Mouse (Mus musculus) left cerebral cortex, adult 2 months (tissue): ENCODE measurements at regions not wholly inside any gene's neighbourhood (a gene's known extent, or its start where the extent isn't known, plus 50 kb on each side); places are given as distances from the start of the nearest gene placed in this dataset.

ENCODE experiments used
- DNase-seq, 2 experiments: peaks; one replicate each; pipeline ENCODE4 v3.0.0; 2021 to 2022; ENCODE audit warnings: low spot score in 2 of 2, mixed read lengths in 1 of 2; ENCODE audit errors: extremely low spot score in 1 of 2
- H3K27ac ChIP-seq: fragments of 200-600 bp; 2 replicates; pipeline ENCODE4 v1.8.1; 2022
- H3K4me3 ChIP-seq: fragments of 200-600 bp; 2 replicates; pipeline ENCODE4 v1.8.1; 2022
- CTCF ChIP-seq: fragments of 200-600 bp; IDR thresholded peaks from 2 replicates; pipeline ENCODE4 v1.8.1; 2022; ENCODE audit warnings: antibody characterized with exemption, mild to moderate bottlenecking, moderate library complexity
- intact Hi-C: fragments of 180-260 bp; cut with DNase I; formaldehyde crosslinking; loops from one replicate; pipeline ENCODE4 v1.15.1; 2025

DNA sequence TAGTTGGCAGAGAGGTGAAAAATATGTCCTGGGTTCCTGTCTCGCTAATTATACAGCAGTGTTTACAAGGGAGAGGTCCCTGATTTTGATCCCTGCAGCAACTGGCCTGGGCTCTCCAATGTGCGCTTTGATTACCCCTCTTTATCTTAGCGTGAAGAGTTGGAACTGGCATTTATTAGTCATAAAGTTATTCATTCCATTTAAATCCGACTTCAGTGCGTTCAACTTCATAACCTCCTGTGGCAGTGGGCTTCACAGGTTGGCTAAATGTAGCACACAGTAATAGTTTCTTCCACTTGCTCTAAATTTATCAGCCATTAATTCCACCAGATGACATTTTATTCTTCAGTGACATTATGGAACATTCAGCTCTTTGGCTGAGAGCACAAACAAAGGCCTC is 113.0 kb upstream of the Hmgn3 start:
- H3K27ac ChIP-seq = no peak overlapping the region
- DNase-seq = no peak
- TF ChIP-seq CTCF = no peak
- no peak overlapping the region for H3K4me3 ChIP-seq
- intact Hi-C loops = no loop called here

DNA sequence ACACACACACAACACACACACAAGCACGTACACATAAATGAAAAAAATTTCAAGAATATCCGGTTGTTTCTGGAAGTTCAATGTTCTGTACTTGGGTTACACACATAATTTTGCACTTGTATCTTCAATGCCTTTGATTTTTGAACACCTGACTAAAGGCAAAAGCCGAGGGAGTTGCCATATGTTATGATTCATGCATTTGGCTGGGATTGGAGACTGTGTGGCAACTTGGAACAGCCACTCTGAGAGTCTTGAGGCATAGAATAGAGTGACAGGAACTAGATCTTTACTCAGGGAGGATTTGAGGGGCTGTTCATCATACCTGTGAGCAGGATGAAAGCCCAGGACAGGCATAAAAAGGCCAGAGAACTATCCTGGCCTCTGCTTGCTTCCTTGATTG is 112.5 kb upstream of the Hmgn3 start:
- intact Hi-C loops = no loop called here
- H3K27ac ChIP-seq = no peak overlapping the region
- H3K4me3 ChIP-seq = no peak overlapping the region
- no peak for DNase-seq
- TF ChIP-seq CTCF = no peak

DNA sequence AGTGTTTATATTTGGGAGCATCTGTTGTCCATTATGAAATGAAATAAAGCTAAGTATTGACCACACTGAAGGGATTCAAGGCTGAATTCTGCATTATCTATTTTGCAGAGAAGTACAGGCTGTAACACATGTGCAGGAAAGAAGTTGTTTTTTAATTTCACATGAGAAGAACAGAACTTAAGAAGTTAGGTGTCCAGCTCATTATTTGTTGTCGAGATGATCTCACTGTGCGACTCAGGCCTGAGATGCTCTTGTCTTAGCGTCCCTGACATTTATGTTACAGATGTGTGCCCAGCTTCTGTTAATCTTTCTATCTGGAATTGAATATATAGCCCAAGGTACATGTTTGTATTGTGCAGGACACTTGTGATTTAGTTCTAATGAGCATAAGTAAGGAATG is 112.0 kb upstream of the Hmgn3 start:
- intact Hi-C loops = no loop called here
- Histone ChIP-seq H3K4me3 (no peak overlapping the region), H3K27ac (no peak overlapping the region)
- TF ChIP-seq CTCF = no peak
- DNase-seq = no peak

DNA sequence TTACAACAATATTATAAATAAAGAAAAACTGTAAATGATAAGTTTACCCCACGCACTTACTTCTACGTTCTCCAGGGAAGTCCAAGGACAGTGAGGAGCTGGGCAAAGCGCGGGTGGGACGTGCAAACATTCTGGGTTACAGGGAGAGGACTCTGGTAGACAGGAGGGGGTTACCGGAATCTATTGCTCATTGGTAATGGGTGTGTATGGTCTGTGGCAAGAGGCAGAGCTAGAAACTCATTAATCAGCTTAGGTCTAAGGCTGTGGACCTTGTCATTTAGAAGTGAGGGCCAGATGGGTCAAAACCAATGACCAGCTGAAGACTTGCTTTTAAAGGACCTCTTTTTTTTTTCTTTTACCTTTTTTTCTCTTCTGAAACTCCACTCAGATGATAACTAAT is 107.9 kb upstream of the Hmgn3 start:
- TF ChIP-seq CTCF = no peak
- DNase-seq = no peak
- H3K4me3 ChIP-seq = no peak overlapping the region
- intact Hi-C loops = no loop called here
- no peak overlapping the region for H3K27ac ChIP-seq

DNA sequence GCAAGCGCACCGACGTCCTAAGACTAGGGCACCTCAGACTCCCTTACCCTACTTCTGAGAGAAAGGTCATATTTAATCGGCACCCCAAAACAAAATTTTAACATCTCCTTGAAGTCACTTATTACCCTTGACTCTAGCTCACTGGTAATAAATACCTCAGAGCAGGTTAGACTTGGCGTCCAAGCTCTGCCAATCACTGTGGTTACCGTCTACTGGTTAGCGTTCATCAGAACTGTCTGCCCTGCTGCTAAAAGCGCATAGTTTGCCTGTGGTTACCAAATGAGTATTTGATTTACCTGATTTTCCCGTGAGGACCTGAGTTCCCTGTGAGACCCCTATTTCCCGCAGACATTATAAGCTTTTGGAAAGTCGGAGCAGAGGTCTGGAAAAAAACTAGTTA is 107.3 kb upstream of the Hmgn3 start:
- no peak for TF ChIP-seq CTCF
- intact Hi-C loops = no loop called here
- Histone ChIP-seq H3K4me3 (no peak overlapping the region), H3K27ac (no peak overlapping the region)
- no peak for DNase-seq

DNA sequence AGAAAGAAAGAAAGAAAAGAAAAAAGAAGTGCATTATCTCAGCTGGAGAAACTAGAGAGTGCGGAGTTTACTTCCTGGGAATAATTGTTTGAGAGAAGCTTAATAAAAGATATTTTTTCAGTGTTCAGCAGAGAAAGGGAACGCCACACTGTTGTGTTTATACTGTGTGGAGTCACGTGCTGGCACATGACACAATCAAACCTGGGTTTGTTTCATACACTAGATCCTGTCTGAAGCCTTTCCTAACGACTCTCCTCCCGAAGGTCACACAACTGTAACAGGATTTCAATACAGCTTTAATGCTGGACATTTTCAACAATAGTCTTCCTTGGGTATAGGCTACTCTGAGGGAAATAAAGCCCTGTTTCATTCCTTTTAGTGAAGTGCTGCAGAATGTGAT is 105.3 kb upstream of the Hmgn3 start:
- Histone ChIP-seq H3K4me3 (no peak overlapping the region), H3K27ac (no peak overlapping the region)
- intact Hi-C loops = no loop called here
- no peak for DNase-seq
- TF ChIP-seq CTCF = no peak

DNA sequence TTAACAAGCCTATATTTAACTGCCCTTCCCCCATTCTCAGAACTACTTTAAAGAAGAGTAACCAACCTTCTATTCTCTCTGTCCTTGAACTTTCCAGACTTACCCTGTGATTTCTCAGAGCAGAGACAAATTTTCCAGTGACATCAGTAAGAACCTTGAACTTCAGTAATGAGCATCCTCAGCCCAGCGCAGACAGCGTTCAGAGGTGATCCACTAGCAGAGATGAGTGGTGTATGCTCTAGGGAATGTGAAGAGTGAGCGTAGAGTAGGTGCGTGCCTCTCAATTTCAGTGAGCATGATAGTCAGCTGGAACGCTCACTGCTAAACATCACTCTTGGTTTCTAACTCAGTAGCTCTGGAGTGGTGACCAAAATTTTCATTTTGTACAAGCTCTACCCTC is 103.4 kb upstream of the Hmgn3 start:
- DNase-seq = no peak
- Histone ChIP-seq H3K27ac (no peak overlapping the region), H3K4me3 (no peak overlapping the region)
- intact Hi-C loops = no loop called here
- no peak for TF ChIP-seq CTCF

DNA sequence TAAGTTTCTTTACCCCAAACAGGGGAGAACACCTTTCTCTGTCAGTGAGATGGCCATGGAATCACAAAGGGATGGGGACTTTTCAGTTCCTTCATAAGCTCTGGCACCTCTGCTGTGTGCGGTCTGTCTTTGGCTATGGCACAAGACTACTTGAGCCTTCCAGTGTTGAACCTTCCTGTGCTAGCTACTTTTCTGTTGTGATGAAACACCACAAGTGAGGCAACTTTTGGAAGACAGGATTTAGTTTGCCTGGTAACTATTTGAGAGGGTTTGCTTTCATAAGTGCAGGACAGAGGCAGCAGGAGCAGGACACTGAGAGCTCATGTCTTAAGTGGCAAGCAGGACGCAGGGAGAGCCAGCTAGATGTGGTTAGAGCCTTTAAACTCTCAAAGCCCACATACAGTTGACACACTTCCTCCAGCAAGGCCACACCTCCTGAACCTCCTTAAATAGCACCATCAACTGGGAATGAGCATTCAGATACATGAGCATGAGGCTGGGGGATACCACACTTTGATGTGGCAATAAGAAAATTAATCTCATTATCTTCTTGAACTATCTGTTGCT is 101.8 kb upstream of the Hmgn3 start:
- no peak for TF ChIP-seq CTCF
- H3K27ac ChIP-seq = no peak overlapping the region
- no peak overlapping the region for H3K4me3 ChIP-seq
- intact Hi-C loops = no loop called here
- DNase-seq = no peak

DNA sequence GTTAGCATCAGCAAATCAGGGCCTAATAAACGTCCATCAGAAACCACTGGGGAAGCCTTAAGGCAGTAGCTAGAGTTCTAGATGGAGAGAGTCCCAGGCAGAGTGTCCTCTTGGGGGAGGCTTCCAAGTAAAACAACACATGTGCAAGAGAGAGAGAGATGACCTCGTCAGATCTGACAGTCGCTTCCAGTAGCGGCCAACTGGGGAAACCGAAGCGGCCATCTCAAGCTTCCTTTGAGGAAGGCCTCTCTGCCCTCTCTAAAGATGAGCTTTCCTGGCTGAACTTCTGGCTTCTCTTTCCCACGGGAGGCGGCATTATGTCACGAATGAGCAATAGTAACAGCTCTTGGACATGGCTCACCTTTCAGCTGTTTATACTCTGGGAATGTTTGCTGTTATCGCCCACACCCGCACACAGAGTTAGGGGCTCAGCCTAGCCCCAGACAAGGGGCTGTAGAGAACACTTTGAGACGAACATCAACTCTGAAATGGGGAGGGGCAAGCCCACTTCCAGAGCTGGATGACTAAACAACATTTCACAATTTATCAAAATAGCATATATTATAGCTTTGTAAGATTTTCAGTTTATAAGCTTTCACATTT is 100.7 kb upstream of the Hmgn3 start:
- Histone ChIP-seq H3K4me3 (no peak overlapping the region), H3K27ac (no peak overlapping the region)
- intact Hi-C loops = no loop called here
- no peak for DNase-seq
- TF ChIP-seq CTCF = no peak

DNA sequence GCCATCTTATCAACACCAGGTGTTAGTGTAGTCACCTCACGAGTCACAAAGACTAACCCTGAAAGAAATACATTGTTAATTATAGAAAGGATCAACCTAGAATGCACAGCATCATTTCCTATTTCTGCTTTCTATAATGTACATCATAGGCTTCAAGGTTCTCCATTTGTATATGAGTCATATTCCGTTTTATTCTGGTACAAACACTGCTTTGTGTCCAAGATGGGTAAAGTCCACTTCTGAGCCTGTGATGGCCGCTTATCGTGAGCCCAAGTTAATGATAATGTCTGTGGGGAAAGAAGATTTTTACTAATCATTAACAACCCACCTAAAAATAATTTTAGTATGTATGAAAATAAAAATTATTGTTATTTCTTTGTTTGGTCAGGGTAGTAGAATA is 94.6 kb upstream of the Hmgn3 start:
- no peak for TF ChIP-seq CTCF
- no peak for DNase-seq
- Histone ChIP-seq H3K4me3 (no peak overlapping the region), H3K27ac (no peak overlapping the region)
- intact Hi-C loops = no loop called here

DNA sequence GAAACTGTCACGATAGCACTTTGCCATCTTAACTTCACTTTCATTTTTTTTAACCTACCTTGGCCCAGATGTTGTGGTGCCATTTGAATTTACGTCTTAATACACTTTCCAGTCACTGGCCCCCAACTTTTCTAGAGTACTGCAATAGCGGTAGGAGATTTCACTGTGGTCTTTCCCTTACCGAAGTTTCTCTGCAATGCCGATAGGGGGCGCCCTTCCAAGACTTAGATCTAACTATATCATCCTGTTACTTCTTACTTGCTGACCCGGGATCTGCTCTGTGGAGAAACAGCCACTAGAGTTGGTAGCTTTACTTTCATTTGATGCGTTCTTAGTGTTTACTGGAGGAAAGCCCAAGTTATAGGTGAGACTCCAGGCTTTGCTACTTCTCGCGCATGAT is 92.6 kb upstream of the Hmgn3 start:
- TF ChIP-seq CTCF = peak; percentile 16; the same call in 1 of the 2 replicates

DNA sequence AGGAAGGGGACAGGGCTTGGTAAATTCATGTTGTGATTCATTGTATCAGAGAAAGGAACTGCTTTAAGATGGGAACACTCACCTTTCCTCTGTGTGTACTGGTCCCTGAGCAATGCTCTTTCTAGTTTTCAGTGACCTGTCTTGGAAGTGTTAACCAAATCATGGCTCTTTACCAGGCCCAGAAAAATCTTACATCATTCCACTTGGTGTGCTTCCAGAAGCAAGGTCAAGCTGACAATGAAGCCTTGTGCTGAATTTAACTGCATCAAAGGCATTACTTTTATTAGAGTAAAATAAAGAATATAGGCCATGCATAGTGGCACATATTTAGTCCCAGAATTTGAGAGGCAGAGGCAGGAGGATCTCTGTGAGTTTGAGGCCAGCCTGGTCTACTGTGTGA is 75.4 kb upstream of the Hmgn3 start:
- TF ChIP-seq CTCF = no peak
- Histone ChIP-seq H3K27ac (no peak overlapping the region), H3K4me3 (no peak overlapping the region)
- intact Hi-C loops = no loop called here
- no peak for DNase-seq

More for the DNA sequence above, 92.6 kb upstream of the Hmgn3 start:
- Histone ChIP-seq H3K27ac (no peak overlapping the region), H3K4me3 (no peak overlapping the region)
- DNase-seq = no peak
- intact Hi-C loops = no loop called here

DNA sequence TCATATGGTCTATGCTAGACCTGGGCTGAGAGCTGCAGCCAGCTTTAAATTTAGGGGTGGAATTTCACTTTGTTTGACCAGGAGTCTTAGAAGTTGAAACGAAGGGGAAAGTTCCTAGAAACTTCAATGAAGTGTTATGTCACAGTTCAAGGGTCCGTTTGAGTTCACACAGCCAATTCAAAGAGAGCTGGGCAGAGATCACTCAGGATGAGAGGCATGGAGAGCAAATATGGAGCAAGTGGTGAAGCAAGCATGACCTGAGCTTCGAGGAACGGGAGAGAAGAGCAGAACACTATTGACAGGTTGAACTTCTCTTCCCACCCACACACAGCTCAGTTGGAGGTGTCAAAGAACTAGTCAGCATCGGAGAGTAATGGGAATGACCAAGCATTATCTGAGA is 56.1 kb upstream of the Hmgn3 start:
- intact Hi-C loops = no loop called here
- no peak for DNase-seq
- no peak overlapping the region for H3K27ac ChIP-seq
- no peak overlapping the region for H3K4me3 ChIP-seq
- no peak for TF ChIP-seq CTCF
